Mouse (Mus musculus): ENCODE measurements around the gene Pomgnt2. TPM values are rescaled to one million over a fixed set of nuclear protein-coding genes. Genes with fewer than 3 reads are reported as not detected.

The Pomgnt2 gene
- total RNA-seq, 1 experiment from 2014 or later: not detected

DNA sequence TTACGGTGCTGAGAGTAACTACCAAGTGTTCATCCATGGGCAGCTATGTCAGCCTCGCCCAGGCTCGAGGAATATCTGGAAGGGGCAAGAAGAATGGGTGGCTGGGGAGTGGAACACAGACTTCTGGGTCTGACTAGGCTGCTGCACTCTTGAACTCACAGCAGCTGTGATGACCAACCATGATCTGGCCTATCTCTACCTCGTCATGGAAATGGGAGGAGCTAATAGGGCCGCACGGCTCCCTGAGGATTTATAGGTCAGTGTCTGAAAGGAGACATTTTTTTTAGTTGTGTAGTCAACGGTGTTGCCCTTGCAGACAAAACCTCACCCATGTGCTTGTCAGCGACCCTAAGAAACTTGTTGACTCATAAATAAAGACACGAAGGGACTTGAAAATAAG lies 15.9 kb downstream of the Pomgnt2 start:
- ATAC-seq (ENCODE audit: extremely low read depth, insufficient number of reproducible peaks, low FRiP score, poor library complexity, severe bottlenecking): no peak

DNA sequence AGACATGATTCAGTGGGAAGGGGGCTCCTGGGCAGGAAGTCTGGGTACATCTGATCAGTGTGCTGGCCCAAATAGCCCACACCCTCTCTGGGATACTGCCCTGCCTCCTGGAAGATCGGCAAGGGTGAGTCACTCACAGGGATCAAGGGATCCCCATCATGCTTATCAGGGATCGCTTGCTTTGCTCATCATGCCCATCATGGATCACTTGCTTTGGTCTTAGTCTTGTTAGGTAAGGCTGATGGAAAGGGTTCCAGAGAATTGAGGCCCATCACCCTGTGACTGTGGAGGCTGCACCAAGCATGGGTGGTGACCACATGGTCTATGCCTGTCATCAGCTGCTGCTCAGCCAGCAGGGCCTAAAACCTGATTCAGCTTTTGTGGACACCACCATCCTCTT lies 21.6 kb downstream of the Pomgnt2 start:
- no peak for ATAC-seq (ENCODE audit: extremely low read depth, insufficient number of reproducible peaks, low FRiP score, poor library complexity, severe bottlenecking)

DNA sequence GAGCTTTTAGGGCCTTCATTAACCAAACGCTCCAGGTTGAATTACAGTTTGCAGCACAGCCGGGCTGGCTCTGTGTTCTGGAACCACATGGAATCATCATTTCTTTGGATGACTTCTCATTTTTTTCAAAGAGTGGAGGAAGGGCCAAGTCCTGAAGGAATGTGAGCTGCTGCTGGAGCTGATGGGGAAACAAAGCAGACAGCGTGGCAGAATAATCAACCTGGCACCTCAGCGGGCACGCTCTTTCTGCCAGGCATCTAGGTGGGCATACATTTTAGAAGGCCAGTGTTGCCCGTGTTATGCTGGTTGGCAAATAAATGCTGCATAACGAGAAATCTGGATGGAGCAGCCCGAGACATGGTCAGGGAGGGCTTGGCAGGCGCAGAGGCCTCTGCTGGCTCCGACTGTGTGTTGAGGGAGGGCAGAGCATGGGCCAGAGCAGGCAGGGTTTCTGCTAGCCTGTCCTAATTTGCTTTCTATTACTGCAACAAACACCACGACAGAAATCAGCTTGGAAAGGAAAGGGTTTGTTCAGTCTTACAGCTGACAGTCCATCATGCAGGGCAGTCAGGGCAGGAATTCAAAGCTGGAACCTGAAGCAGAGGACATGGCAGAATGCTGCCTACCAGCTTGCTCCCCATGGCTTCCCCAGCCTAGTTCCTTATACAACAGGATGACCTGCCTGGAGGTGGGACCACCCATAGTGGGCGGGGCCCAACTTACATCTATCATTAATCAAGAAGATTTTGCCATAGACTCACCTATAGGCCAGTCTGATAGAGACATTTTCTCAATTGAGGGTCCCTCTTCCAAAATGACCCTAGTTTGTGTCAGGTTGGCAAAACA lies 22.5 kb downstream of the Pomgnt2 start:
- ATAC-seq (ENCODE audit: extremely low read depth, insufficient number of reproducible peaks, low FRiP score, poor library complexity, severe bottlenecking): no peak

DNA sequence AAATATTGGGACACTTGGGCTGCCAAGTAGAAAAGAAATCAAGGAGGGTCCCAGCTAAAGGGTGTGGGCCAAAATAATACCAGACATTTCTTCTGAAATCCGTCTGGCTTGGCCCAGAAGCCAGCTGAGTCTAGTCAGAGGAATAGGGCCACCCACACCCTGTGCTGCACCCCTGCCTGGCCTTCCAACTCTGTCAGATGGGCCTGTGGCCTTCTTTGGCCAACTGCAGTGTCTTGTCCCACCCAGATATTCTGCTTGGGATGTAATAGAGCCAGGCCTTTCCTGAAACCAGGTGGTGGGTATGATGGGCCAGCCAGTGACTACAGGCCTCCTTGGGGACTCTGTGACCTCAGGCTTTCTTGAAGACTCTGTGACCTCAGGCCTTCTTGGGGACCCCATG lies 23.7 kb downstream of the Pomgnt2 start:
- ATAC-seq (ENCODE audit: extremely low read depth, insufficient number of reproducible peaks, low FRiP score, poor library complexity, severe bottlenecking): no peak

DNA sequence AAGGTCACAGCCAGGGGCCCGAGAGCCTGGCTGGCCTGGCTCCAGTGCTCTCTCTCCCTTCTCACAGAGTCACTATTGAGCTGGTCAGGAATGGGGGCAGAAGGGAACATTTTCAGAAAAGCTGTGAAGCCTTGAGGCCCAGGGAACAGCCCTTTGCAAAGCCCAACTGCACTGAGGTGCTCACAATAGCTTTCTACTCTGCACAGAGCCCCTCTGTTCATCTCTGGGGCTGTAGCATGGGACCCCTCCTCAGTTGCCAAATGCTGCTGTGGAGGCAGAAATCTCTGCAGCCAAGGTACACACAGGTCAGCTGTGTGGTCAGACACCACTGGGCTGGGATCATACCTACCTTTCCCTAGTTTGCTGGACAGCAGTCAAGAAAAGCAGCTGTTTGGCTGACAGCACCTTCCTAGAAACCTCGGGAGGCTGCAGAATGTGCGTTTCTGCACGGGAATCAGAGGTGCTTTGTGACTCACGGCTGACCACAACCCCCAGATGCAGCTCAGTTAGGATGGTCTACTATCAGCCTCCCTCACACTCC lies 27.0 kb downstream of the Pomgnt2 start:
- no peak for ATAC-seq (ENCODE audit: extremely low read depth, insufficient number of reproducible peaks, low FRiP score, poor library complexity, severe bottlenecking)

DNA sequence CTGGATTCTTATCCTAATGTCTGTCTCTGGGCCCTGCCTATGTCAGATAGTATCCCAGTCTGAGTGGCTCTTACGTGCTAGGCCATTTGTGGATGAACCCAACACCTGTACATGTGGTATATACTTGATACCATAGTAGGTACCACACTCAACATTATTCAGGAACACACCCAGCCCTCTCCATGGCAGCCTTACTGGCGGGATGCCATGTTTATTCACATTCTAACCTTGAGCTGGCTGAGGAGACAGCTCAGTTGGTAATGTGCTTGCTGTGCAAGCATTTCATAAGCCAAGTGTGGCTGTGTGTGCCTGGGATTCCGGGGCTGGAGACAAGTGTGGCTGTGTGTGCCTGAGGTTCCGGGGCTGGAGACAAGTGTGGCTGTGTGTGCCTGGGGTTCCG lies 28.7 kb downstream of the Pomgnt2 start:
- ATAC-seq (ENCODE audit: extremely low read depth, insufficient number of reproducible peaks, low FRiP score, poor library complexity, severe bottlenecking): no peak

DNA sequence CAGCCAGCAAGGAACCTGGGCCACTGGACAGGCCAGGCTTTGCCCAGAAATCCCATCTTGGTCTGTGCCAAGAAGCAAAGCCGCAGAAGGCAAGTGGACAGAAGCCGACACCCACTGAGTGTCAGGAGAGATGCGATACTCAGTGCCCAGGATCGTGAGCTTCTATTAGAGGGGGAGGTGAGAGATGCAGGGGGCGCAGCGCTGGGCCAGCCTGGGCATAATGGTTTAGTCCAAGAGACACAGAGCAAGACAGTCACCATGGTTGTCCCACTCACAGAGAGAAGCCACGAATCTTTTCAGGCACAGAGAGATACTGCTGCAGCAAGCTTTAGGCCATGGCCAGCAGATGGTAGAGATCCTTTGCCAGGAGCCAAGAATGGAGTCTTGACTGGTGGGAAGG lies 32.0 kb downstream of the Pomgnt2 start:
- ATAC-seq (ENCODE audit: extremely low read depth, insufficient number of reproducible peaks, low FRiP score, poor library complexity, severe bottlenecking): no peak

DNA sequence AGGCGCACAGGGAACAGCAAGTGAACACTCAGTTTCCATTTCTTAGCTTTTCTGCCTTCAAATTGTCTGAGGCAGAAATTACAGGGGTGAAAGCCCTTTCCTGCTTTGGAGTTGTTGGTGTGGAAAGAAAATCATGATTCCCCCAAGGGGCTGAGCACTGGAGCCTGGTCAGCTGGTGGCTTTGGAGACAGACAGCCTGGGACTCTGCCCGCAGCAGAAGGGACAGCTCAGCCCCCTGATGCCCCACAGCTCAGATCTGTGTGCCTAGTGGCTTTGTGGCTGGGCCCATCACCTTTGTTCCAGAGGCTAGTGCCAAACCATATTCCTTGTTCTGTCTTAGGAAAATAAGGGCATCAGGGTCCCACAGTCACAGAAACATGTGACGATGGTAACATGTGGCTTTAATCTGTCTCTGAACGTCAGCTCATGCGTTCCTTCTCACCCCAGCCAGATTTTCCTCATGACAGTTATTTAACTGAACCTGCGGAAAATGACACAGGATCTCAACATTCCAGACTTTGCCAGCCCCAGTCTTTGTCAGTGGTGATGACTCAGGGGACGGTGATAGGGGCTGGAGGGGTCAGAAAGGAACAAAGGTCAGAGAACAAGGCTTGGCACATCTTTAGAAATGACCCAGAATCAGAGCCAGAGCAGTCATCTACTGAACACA lies 36.8 kb downstream of the Pomgnt2 start:
- ATAC-seq (ENCODE audit: extremely low read depth, insufficient number of reproducible peaks, low FRiP score, poor library complexity, severe bottlenecking): no peak

DNA sequence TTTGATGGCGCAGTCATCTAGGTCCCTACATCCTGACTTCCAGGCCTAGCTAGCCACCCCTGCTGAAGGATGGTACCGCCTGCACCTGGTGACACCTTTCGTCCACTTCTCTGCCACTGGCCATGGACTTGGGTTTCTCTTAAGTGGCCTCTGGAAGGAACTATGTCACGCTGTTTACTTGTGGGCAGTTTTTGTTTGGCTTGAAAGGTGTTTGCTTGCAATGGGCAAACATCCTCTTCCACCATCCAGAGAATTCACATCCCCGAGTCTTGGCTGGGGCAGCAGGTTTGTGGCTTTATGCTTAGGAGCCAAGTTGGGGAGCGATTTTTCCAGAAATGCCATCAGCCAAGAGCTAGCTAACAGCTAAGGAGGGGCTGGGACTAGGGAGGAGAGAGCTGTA lies 44.3 kb downstream of the Pomgnt2 start:
- ATAC-seq (ENCODE audit: extremely low read depth, insufficient number of reproducible peaks, low FRiP score, poor library complexity, severe bottlenecking): no peak

DNA sequence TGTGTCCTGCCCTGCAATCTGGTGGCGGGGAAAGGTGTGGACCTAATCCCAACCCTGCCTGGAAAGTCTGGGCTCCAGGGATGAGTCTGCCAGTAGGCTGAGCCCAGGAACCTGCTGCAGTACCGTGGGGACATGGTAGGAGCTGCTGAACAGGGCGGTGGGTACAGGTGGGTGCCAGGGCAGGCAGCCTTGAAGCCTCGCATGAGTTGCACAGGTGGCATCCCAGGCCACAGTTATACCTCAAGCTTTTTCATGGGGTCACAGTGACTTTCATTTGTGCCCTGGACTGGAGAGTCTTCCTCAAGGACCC lies 45.8 kb downstream of the Pomgnt2 start:
- ATAC-seq (ENCODE audit: extremely low read depth, insufficient number of reproducible peaks, low FRiP score, poor library complexity, severe bottlenecking): no peak

DNA sequence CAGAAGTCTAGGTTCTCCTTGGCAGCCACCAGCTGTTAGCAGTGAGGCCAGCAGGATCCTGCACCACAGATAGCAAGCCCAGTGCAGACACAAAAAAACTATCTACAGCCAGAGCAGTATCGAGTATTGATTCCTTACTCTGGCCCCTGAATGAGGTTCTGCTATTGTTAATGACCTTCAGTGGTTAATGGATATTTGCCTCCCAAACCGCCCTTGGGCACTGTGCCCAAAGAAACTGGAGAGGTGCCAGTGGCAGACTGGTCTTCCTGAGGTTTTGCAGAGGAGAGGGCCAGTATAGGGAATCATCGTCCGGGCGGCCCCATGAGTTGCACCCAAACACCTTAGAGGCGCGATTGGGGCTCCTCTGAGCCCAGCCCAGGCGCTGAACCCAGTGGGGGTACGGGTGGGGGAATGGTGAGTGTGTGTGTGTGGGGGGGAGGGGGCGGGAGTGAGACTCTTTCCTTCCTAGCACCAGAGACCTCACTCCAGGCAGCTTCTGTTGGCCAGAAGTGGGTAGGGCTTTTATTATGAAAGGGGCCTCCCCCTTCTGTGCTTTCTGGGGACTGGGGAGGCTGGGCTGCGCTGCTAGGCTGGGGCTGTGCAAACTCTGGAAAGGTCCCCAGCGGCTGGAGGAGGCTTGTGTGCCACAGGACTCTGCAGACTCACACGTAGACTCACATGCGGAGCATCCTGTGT lies 46.3 kb downstream of the Pomgnt2 start, which contains the start of gene Fam198a:
Gene Fam198a (plus strand): TSS at position 571 of the 696 bp plus-strand sequence.
- no peak for ATAC-seq (ENCODE audit: extremely low read depth, insufficient number of reproducible peaks, low FRiP score, poor library complexity, severe bottlenecking)

DNA sequence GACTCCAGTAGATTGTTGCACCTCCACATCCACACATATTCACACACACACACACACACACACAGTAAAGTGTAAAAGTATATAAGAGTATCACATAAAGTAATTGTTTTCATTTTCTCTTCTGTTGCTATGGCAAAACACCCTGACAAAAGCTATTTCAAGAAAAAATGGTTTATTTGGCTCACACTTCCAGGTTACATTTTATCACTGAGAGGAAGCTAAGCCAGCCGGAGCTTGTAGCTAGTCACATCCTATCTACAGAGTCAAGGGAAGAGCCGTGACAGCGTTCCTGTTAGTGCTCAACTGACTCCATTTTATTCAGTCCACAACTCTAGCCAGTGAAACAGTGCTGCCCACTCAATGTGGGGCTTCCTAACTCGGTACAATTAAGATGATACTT lies 48.5 kb downstream of the Pomgnt2 start:
- ATAC-seq (ENCODE audit: extremely low read depth, insufficient number of reproducible peaks, low FRiP score, poor library complexity, severe bottlenecking): no peak

DNA sequence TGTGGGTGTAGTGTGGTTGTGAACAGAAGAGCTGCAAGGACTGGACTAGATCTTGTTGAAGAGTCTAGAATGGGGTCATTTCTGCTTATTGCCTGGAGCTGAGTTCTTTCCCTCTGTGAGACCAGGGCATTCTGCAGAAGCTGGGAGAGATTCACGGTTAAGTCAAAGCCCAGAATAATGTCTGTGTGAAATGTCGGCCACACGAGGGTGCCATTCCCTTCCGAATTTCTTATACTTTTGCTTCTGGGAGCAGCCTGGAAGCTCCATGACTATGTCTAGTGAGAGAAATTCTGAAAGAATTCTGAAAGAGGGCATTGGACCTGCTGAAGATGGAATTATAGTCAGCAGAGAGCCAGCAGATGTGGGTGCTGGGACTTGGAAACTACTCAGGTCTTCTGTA lies 49.1 kb downstream of the Pomgnt2 start:
- no peak for ATAC-seq (ENCODE audit: extremely low read depth, insufficient number of reproducible peaks, low FRiP score, poor library complexity, severe bottlenecking)

DNA sequence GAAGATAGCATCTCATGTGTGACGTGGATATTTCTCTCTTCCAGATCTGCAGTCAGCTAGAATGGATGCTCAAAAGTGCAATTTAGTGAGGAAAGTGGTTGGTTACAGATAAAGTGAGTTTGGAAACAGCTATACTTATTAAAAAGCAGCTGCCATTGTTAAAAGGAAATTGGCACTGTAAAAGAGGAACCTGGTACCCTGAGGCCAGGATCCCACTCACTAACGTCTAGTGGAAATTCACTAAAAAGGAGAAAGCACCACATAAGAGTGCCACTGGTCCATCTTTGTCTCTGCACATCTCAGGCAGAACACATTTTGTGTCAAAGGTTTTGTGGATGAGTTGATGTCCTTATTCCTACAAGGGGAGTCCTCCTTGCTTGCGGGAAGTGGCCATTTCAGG lies 53.3 kb downstream of the Pomgnt2 start:
- ATAC-seq (ENCODE audit: extremely low read depth, insufficient number of reproducible peaks, low FRiP score, poor library complexity, severe bottlenecking): 0 out of 2 replicates have a peak, but pooled peaks have one; percentile 30

DNA sequence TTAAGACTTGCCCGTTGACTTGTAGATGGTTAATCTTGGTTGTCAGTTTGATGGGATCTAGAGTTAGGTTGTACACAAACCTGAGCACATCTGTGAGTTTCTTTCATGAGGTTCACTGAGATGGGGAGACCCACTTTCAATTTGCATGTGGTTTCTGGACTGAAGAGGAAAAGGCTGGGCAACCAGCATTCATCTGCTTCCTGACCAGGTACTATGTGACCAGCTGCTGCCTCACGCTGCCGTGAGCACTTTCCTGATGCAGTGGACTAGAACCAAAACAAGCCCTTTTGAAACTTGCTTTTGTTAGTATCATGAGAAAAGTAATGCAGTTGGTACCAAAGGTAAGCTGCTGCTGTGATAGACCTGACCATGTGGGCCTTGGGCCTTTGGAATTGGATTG lies 53.9 kb downstream of the Pomgnt2 start:
- ATAC-seq (ENCODE audit: extremely low read depth, insufficient number of reproducible peaks, low FRiP score, poor library complexity, severe bottlenecking): peak; percentile 61

DNA sequence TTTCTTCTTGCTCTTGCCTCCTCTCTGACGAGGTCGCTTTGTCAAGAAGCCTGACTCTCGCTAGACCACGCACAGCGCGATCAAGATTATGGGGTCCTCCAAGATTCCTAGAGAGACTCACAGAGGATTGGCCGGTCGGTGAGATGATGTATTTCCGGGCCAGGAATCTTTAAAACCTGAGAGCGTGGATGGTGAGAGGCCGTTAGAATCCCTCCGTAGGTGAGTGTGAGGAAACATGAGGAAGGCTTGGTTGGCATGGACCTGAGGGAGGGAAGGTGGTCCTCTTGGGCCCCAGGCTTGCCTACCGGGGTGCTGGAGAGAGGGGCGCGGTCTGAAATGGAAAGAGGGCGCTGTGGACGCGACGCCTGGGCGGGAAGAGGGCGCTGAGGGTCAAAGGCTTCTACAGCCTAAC lies 59.0 kb downstream of the Pomgnt2 start:
- ATAC-seq (ENCODE audit: extremely low read depth, insufficient number of reproducible peaks, low FRiP score, poor library complexity, severe bottlenecking): no peak

DNA sequence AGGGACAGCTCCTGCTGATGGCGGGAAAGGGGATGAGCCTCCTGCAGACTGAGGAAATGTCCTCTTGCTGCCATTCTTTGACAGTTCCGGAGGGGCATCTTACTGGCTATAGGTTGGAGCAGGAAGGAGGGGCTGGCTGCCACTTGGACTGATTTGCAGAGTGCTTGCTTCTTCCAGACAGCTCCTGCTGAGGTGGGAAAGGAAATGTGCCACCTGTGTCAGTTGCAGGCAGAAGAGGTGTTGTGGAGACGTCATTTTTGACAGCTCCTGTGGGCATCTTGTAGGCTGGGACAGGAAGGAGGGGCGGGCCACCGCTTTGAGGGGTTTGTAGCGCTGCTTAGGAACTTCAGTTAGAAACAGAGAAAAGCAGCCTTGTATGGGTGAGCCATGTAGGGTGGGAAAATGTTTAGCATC lies 59.5 kb downstream of the Pomgnt2 start:
- peak; percentile 44; the same call in 1 of the 2 replicates for ATAC-seq (ENCODE audit: extremely low read depth, insufficient number of reproducible peaks, low FRiP score, poor library complexity, severe bottlenecking)

DNA sequence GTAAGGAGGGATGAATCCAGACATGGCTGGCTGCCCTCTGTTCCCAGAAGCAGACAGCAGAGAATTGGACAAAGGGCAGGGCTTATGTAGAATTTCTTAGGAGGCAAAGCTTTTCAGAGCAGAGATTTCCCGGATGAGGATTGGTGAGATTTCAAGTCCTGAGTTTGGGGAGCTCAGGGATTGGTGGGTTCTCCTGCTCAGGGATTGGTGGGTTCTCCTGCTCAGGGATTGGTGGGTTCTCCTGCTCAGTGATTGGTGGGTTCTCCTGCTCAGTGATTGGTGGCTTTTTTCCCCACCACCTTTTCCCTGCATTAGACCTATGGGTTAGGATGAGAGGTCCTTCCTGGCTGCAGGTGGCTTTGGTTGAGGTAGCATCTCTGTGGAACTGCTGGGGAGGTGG lies 60.0 kb downstream of the Pomgnt2 start:
- no peak for ATAC-seq (ENCODE audit: extremely low read depth, insufficient number of reproducible peaks, low FRiP score, poor library complexity, severe bottlenecking)

DNA sequence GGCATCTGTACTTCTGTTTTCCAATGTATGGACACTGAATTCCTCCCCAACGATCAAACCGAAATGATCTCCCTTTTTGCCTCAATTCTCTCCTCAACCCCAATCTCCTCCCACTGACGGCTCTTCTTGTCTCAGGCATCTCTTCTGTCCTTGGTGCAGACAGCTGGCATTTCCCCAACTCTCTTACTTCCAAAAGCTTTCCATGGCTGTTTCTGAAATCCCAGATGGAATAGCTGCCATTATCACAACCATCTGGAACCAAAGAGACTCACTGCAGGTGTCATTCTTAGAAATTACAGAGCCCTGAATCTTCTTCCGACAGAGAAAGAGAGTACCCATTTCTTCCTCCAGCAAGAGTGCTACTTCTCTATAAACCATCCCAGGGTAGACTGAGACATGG lies 62.1 kb downstream of the Pomgnt2 start:
- ATAC-seq (ENCODE audit: extremely low read depth, insufficient number of reproducible peaks, low FRiP score, poor library complexity, severe bottlenecking): no peak

Measured in neutrophil, adult 5-6 weeks (primary cell).